ENCODE assay signal across 24 mouse cellular contexts in the genomic region with DNA sequence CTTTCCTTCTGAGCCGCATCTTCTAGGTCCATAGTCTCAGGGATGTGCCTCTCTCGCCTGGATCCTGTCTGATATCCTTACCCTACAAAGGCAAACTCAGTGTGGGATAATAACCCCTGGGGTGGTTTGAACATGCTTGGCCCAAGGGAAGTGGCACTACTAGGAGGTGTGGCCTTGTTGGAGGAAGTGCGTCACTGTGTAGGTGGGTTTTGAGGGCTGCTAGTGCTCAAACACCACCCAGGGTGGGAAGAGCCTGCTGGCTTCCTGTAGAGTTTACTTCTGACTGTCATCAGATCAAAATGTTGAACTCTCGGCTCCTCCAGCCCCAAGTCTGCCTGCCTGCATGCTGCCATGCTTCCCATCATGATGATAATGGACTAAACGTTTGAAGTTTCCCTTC. TPM values are rescaled to one million over a fixed set of nuclear protein-coding genes. Genes with fewer than 3 reads are reported as not detected.
"Had no signal": no experiment of that assay in that cellular context is flagged by ENCODE, and none has a peak within 500 bp of the region (broad histone marks: within the 10 kb centered on the region; RNA-seq: fewer than 3 reads in every experiment).

No protein-coding gene starts in this region.

- DNase-seq: lung, adult 18-20 months; lung, embryonic 14.5 days; lung, postnatal 10 days; lung, postnatal 4 days; midbrain, embryonic 14.5 days; right cerebral cortex, postnatal 14 days; thymus, adult 2 months; thymus, postnatal 25 days; thymus, postnatal 4 days had no signal

- H3K36me3 ChIP-seq: midbrain, embryonic 10.5 days; midbrain, embryonic 12.5 days; neural tube, embryonic 13.5 days; neural tube, embryonic 15.5 days; stomach, embryonic 15.5 days had no signal

- H3K9me3 ChIP-seq: midbrain, embryonic 10.5 days; midbrain, embryonic 12.5 days; neural tube, embryonic 13.5 days; neural tube, embryonic 15.5 days; stomach, embryonic 15.5 days had no signal

- H3K4me1 ChIP-seq: midbrain, embryonic 12.5 days; neural tube, embryonic 13.5 days; neural tube, embryonic 15.5 days; stomach, embryonic 15.5 days had no signal

- H3K4me3 ChIP-seq: midbrain, embryonic 10.5 days; midbrain, embryonic 12.5 days; myocyte; neural tube, embryonic 13.5 days; neural tube, embryonic 15.5 days; stomach, embryonic 15.5 days had no signal

- ATAC-seq: midbrain, embryonic 16.5 days had no signal

- H3K27me3 ChIP-seq: midbrain, embryonic 12.5 days; neural tube, embryonic 13.5 days; neural tube, embryonic 15.5 days; stomach, embryonic 15.5 days had no signal

- H3K27ac ChIP-seq: midbrain, embryonic 10.5 days; midbrain, embryonic 12.5 days; neural tube, embryonic 13.5 days; neural tube, embryonic 15.5 days; stomach, embryonic 15.5 days; stomach, postnatal 0 days had no signal

RNA-seq across cellular contexts. Expression of a gene that starts 49.0 kb away (rescaled TPM):
- total RNA-seq: megakaryocyte, adult 5-6 weeks; megakaryocyte-erythroid progenitor cell, adult 5-6 weeks had no signal
- polyA plus RNA-seq: liver, embryonic 16.5 days; lung, embryonic 14.5 days; lung, embryonic 16.5 days; midbrain, embryonic 10.5 days; midbrain, embryonic 12.5 days; midbrain, embryonic 14.5 days; midbrain, embryonic 16.5 days; myocyte; neural tube, embryonic 11.5 days; neural tube, embryonic 13.5 days; neural tube, embryonic 15.5 days; spleen, adult 2 months; stomach, embryonic 15.5 days; stomach, postnatal 0 days; thymus, adult 2 months; urinary bladder, adult 2 months had no signal

RNA-seq across cellular contexts. Expression of a gene that starts 51.3 kb away (rescaled TPM):
- total RNA-seq: megakaryocyte, adult 5-6 weeks; megakaryocyte-erythroid progenitor cell, adult 5-6 weeks had no signal
- polyA plus RNA-seq: liver, embryonic 16.5 days; lung, embryonic 14.5 days; lung, embryonic 16.5 days; midbrain, embryonic 10.5 days; midbrain, embryonic 12.5 days; midbrain, embryonic 14.5 days; midbrain, embryonic 16.5 days; myocyte; neural tube, embryonic 11.5 days; neural tube, embryonic 13.5 days; neural tube, embryonic 15.5 days; stomach, embryonic 15.5 days; stomach, postnatal 0 days had no signal
